Mouse (Mus musculus): ENCODE measurements at regions not wholly inside any gene's neighbourhood (a gene's known extent, or its start where the extent isn't known, plus 50 kb on each side); places are given as distances from the start of the nearest gene placed in this dataset.

DNA sequence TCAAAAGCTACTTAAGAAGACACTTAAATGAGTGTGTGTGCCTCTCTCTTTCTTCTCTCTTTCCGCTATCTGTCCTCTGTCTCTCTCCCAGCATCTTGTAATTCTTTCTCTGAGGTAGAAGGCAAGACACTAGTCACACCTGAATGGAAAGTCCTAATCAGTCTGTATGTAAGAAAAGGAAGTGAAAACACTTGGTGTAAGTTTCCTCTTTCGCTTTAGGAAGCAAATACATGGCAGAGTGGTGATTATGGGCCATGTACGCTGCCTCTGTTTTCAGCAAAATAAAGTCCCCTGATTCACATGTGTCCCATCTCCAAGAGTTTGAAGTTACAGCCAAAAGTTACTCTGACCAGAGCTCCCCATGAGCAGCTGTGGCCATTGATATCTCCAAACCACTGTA lies 182.1 kb upstream of the Cdh5 start:
- Histone ChIP-seq H3K36me3 (ENCODE audit: control insufficient read depth, insufficient read depth) (no peaks in the 10 kb centered on the region), H3K79me3 (ENCODE audit: low read depth) (no peaks in the 10 kb centered on the region), H3K4me3 (ENCODE audit: insufficient read depth, poor library complexity, severe bottlenecking) (no peak overlapping the region), H3K27me3 (ENCODE audit: control insufficient read depth, insufficient read depth, insufficient read length) (no peaks in the 10 kb centered on the region), H3K79me2 (ENCODE audit: control insufficient read depth, insufficient read depth) (no peaks in the 10 kb centered on the region), H3ac (ENCODE audit: control insufficient read depth, insufficient read length, low read depth) (no peak overlapping the region)
- TF ChIP-seq CEBPB (IDR thresholded peaks at IDR 0.05; ENCODE audit: low read depth) (no peak), MYOG (IDR thresholded peaks at IDR 0.05; ENCODE audit: control insufficient read depth, extremely low read depth, insufficient read length) (no peak), CTCF (IDR thresholded peaks at IDR 0.05; ENCODE audit: control insufficient read depth, insufficient read depth, insufficient read length) (no peak), MYOD1 (IDR thresholded peaks at IDR 0.05; ENCODE audit: control insufficient read depth, insufficient read length, low read depth) (no peak), USF1 (IDR thresholded peaks at IDR 0.05; ENCODE audit: low read depth) (no peak), MAX (IDR thresholded peaks at IDR 0.05) (no peak)

DNA sequence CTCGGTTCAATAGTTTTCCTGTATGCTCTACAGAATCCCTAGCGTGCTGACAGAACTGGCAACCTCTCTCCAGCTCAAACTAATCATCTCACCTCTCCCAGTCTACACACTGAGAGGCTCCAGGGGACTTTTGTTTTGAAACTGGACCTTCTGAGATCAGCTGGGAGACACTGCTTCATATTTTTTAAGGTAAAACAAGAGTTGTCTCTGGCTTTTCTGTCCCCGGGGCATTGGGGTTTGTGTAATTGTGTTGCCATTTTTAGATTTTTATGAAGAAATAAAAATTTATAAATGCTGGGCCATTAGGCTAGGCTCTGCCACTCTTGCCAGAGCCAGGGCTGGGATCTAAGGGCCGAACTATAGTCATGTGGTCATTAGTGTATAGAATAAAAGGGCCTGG lies 179.8 kb upstream of the Cdh5 start:
- H3K27me3 ChIP-seq (ENCODE audit: control insufficient read depth, insufficient read depth, insufficient read length) = no peaks in the 10 kb centered on the region
- no peak overlapping the region for H3ac ChIP-seq (ENCODE audit: control insufficient read depth, insufficient read length, low read depth)
- TF ChIP-seq CEBPB (IDR thresholded peaks at IDR 0.05; ENCODE audit: low read depth) (no peak), USF1 (IDR thresholded peaks at IDR 0.05; ENCODE audit: low read depth) (no peak), MAX (IDR thresholded peaks at IDR 0.05) (no peak), CTCF (IDR thresholded peaks at IDR 0.05; ENCODE audit: control insufficient read depth, insufficient read depth, insufficient read length) (no peak), MYOG (IDR thresholded peaks at IDR 0.05; ENCODE audit: control insufficient read depth, extremely low read depth, insufficient read length) (no peak), FOSL1 (IDR thresholded peaks at IDR 0.05; ENCODE audit: insufficient read depth, low read length, poor library complexity, severe bottlenecking) (no peak), MYOD1 (IDR thresholded peaks at IDR 0.05; ENCODE audit: control insufficient read depth, insufficient read length, low read depth) (no peak)
- no peaks in the 10 kb centered on the region for H3K79me2 ChIP-seq (ENCODE audit: control insufficient read depth, insufficient read depth)
- no peak overlapping the region for H3K4me3 ChIP-seq (ENCODE audit: insufficient read depth, poor library complexity, severe bottlenecking)
- no peaks in the 10 kb centered on the region for H3K79me3 ChIP-seq (ENCODE audit: low read depth)
- H3K36me3 ChIP-seq (ENCODE audit: control insufficient read depth, insufficient read depth) = no peaks in the 10 kb centered on the region

DNA sequence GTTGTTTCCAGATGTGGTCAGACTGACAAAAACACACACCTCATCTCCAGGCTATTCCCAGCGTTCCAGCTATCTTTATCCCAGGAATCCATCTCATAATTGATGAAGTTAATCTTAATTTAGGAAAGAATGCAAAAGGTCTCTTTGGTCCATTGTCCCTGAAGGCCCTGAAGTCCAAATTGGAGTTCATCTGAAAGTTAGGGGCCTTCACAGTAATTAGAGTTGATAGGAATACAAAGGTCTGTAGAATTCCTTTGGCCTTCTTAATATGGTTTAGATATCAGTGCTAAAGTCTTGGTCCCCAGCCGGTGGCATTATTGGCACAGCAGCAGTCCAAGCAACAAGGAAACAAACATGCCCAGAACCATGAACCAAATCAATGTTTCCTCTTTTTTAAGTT lies 178.7 kb upstream of the Cdh5 start:
- H3K4me3 ChIP-seq (ENCODE audit: insufficient read depth, poor library complexity, severe bottlenecking) = no peak overlapping the region
- H3K27me3 ChIP-seq (ENCODE audit: control insufficient read depth, insufficient read depth, insufficient read length) = no peaks in the 10 kb centered on the region
- TF ChIP-seq CTCF (IDR thresholded peaks at IDR 0.05; ENCODE audit: control insufficient read depth, insufficient read depth, insufficient read length) = no peak
- no peak overlapping the region for H3ac ChIP-seq (ENCODE audit: control insufficient read depth, insufficient read length, low read depth)
- no peaks in the 10 kb centered on the region for H3K79me2 ChIP-seq (ENCODE audit: control insufficient read depth, insufficient read depth)
- H3K79me3 ChIP-seq (ENCODE audit: low read depth) = no peaks in the 10 kb centered on the region
- no peaks in the 10 kb centered on the region for H3K36me3 ChIP-seq (ENCODE audit: control insufficient read depth, insufficient read depth)

DNA sequence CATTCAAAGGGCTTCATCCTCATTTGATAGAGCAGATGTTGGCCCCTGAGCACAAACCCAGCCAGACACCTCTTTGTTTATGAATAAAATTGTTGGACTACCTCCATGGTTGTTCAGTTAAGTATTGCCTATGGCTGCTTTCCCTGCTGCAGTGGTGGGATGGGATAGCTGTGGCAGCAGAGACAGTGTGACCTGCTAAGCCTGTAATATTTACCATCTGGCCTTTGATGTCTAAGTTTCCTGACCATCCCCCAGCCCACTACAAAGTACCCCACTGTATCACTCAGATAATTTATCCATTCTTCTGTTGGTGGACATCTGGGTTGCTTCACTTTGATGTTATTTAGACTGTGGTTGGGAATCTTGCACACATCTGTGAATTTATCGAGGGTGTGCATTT lies 168.7 kb upstream of the Cdh5 start:
- Histone ChIP-seq H3K4me3 (ENCODE audit: insufficient read depth, poor library complexity, severe bottlenecking) (no peak overlapping the region), H3K79me3 (ENCODE audit: low read depth) (no peaks in the 10 kb centered on the region)

DNA sequence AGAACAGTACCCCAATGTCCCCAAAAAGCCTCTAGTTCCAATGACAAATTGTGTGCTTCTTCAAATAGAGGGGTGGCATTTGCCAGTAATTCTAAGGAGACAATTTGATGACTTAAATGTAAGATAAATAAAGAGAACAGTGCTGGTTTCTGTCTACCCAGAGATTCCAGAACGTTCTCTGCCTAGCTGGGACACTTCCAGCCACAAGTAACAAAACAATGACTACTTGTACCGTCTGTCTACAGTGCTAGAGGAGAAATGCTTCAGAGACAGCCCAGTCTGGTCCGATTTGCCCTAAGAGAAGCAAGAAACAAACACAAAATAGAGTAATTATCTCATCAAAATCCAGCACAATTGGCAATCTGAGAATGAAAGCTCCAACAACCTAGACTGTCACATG lies 164.9 kb upstream of the Cdh5 start:
- Histone ChIP-seq H3K79me2 (ENCODE audit: control insufficient read depth, insufficient read depth) (no peaks in the 10 kb centered on the region), H3K4me3 (ENCODE audit: insufficient read depth, poor library complexity, severe bottlenecking) (no peak overlapping the region), H3ac (ENCODE audit: control insufficient read depth, insufficient read length, low read depth) (no peak overlapping the region), H3K79me3 (ENCODE audit: low read depth) (no peaks in the 10 kb centered on the region), H3K27me3 (ENCODE audit: control insufficient read depth, insufficient read depth, insufficient read length) (no peaks in the 10 kb centered on the region), H3K36me3 (ENCODE audit: control insufficient read depth, insufficient read depth) (no peaks in the 10 kb centered on the region)
- no peak for TF ChIP-seq MYOD1 (IDR thresholded peaks at IDR 0.05; ENCODE audit: control insufficient read depth, insufficient read length, low read depth)
- TF ChIP-seq MYOG (IDR thresholded peaks at IDR 0.05; ENCODE audit: control insufficient read depth, extremely low read depth, insufficient read length) = no peak
- TF ChIP-seq MAX (IDR thresholded peaks at IDR 0.05) = no peak
- TF ChIP-seq FOSL1 (IDR thresholded peaks at IDR 0.05; ENCODE audit: insufficient read depth, low read length, poor library complexity, severe bottlenecking) = no peak
- TF ChIP-seq CEBPB (IDR thresholded peaks at IDR 0.05; ENCODE audit: low read depth) = no peak

More for the DNA sequence above, 168.7 kb upstream of the Cdh5 start:
- Histone ChIP-seq H3ac (ENCODE audit: control insufficient read depth, insufficient read length, low read depth) (no peak overlapping the region), H3K36me3 (ENCODE audit: control insufficient read depth, insufficient read depth) (no peaks in the 10 kb centered on the region), H3K27me3 (ENCODE audit: control insufficient read depth, insufficient read depth, insufficient read length) (no peaks in the 10 kb centered on the region), H3K79me2 (ENCODE audit: control insufficient read depth, insufficient read depth) (no peaks in the 10 kb centered on the region)
- no peak for TF ChIP-seq MYOD1 (IDR thresholded peaks at IDR 0.05; ENCODE audit: control insufficient read depth, insufficient read length, low read depth)
- no peak for TF ChIP-seq MAX (IDR thresholded peaks at IDR 0.05)

DNA sequence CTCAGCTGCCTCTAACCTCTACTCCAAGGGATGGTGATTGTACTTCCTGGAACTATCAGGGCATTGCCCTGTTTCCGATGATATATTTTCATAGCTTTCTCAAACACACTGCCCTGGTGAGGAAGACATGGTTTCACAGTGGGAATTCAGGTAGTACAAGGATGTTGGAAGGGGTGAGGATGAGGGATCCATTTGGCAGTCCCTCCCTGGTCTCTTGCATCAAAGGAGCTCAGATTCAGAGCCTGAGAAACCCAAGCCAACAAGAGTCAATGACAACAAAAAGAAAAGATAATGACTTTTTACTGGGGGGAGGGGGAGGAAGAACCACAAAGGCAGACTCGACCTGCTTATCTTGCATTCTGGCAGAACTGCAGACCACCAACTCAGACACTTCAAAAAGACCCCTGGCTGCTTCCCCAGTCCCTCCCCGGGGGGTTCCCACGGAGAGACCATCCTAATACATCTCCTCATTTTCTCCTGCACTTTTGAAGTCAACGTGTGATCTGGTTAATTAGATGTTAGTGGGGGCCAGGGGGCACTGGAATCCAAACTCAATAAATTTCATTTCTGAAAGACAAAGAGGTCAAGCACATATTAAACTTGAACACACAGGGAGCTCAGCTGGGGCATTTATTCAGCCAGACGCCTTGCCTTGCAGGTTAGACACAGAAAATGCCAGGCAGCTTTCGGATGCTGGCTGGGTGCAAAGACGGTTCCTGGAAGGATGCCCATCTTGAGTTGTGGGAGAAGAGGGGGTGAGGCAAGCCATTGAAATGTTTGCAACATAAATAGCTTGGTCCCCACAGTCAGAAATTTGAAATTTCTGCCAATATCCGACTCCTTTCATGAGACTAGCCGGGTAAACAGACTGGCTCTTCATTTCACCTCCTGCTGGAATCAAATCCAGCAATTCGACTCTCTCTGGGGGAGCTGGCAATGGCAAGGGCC lies 162.9 kb upstream of the Cdh5 start:
- no peak overlapping the region for H3K4me3 ChIP-seq (ENCODE audit: insufficient read depth, poor library complexity, severe bottlenecking)
- no peaks in the 10 kb centered on the region for H3K27me3 ChIP-seq (ENCODE audit: control insufficient read depth, insufficient read depth, insufficient read length)
- no peaks in the 10 kb centered on the region for H3K79me2 ChIP-seq (ENCODE audit: control insufficient read depth, insufficient read depth)
- no peak overlapping the region for H3ac ChIP-seq (ENCODE audit: control insufficient read depth, insufficient read length, low read depth)
- TF ChIP-seq MYOG (IDR thresholded peaks at IDR 0.05; ENCODE audit: control insufficient read depth, extremely low read depth, insufficient read length) = no peak
- TF ChIP-seq MAX (IDR thresholded peaks at IDR 0.05) = no peak
- TF ChIP-seq CTCF (IDR thresholded peaks at IDR 0.05; ENCODE audit: control insufficient read depth, insufficient read depth, insufficient read length) = no peak
- no peak for TF ChIP-seq MYOD1 (IDR thresholded peaks at IDR 0.05; ENCODE audit: control insufficient read depth, insufficient read length, low read depth)
- TF ChIP-seq USF1 (IDR thresholded peaks at IDR 0.05; ENCODE audit: low read depth) = no peak
- TF ChIP-seq FOSL1 (IDR thresholded peaks at IDR 0.05; ENCODE audit: insufficient read depth, low read length, poor library complexity, severe bottlenecking) = no peak
- TF ChIP-seq CEBPB (IDR thresholded peaks at IDR 0.05; ENCODE audit: low read depth) = no peak
- no peaks in the 10 kb centered on the region for H3K36me3 ChIP-seq (ENCODE audit: control insufficient read depth, insufficient read depth)
- H3K79me3 ChIP-seq (ENCODE audit: low read depth) = no peaks in the 10 kb centered on the region

Data from C2C12 (cell line).